Mouse (Mus musculus): ENCODE measurements around the gene Cnksr3. TPM values are rescaled to one million over a fixed set of nuclear protein-coding genes. Genes with fewer than 3 reads are reported as not detected.

Gene Cnksr3
- polyA plus RNA-seq, 1 experiment from 2014 or later = 11.4 TPM

DNA sequence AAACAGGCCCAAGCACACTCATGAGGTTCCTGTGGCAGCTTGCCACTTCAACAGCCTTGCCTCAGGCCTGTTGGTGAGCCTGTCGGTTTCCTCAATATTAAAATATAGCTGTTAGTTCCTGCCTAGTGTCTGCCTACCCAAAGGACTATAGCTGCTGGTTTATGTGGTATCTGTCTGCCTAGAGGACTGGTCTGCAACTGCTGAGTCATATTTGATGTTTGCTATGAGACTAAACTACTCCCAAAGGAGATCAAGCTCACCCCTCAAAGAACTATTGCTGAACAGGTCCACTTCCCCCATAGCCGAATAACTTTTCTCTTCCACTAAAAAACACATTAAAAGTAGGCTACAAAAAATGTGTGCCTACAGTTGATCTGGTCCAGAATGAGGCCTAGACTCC lies 137.8 kb downstream of the Cnksr3 start:
- H3K9me3 ChIP-seq (ENCODE audit: low read depth, low read length) = no peaks in the 10 kb centered on the region
- H3K4me3 ChIP-seq (ENCODE audit: low read depth, low read length) = no peak overlapping the region
- ATAC-seq (ENCODE audit: insufficient read depth) (no peak), DNase-seq (no peak)
- no peaks in the 10 kb centered on the region for H3K4me1 ChIP-seq (ENCODE audit: insufficient read depth)
- no peak overlapping the region for H3K9ac ChIP-seq
- TF ChIP-seq CTCF (IDR thresholded peaks at IDR 0.05; ENCODE audit: low read depth) = no peak
- H3K36me3 ChIP-seq (ENCODE audit: insufficient read depth) = no peaks in the 10 kb centered on the region
- H3K4me2 ChIP-seq = no peak overlapping the region
- WGBS = 88% methylated on average over 2 of the region's 2 CpGs
- H3K27me3 ChIP-seq (ENCODE audit: insufficient read depth, low read length) = no peaks in the 10 kb centered on the region
- H3K27ac ChIP-seq (ENCODE audit: low read depth) = no peak overlapping the region

- H3K9ac ChIP-seq = no peak overlapping the region
- ATAC-seq (ENCODE audit: insufficient read depth) (no peak), DNase-seq (no peak)
- H3K36me3 ChIP-seq (ENCODE audit: insufficient read depth) = no peaks in the 10 kb centered on the region
- no peak overlapping the region for H3K4me3 ChIP-seq (ENCODE audit: low read depth, low read length)
- H3K9me3 ChIP-seq (ENCODE audit: low read depth, low read length) = no peaks in the 10 kb centered on the region
- no peaks in the 10 kb centered on the region for H3K27me3 ChIP-seq (ENCODE audit: insufficient read depth, low read length)
- no peak overlapping the region for H3K27ac ChIP-seq (ENCODE audit: low read depth)
- no peak for TF ChIP-seq CTCF (IDR thresholded peaks at IDR 0.05; ENCODE audit: low read depth)
- H3K4me1 ChIP-seq (ENCODE audit: insufficient read depth) = no peaks in the 10 kb centered on the region
- no peak overlapping the region for H3K4me2 ChIP-seq
- 63% methylated on average over 5 of the region's 5 CpGs for WGBS
Observed at GRCm38 (mm10) chr10:7070924-7071323, 141.1 kb downstream of the Cnksr3 start.

DNA sequence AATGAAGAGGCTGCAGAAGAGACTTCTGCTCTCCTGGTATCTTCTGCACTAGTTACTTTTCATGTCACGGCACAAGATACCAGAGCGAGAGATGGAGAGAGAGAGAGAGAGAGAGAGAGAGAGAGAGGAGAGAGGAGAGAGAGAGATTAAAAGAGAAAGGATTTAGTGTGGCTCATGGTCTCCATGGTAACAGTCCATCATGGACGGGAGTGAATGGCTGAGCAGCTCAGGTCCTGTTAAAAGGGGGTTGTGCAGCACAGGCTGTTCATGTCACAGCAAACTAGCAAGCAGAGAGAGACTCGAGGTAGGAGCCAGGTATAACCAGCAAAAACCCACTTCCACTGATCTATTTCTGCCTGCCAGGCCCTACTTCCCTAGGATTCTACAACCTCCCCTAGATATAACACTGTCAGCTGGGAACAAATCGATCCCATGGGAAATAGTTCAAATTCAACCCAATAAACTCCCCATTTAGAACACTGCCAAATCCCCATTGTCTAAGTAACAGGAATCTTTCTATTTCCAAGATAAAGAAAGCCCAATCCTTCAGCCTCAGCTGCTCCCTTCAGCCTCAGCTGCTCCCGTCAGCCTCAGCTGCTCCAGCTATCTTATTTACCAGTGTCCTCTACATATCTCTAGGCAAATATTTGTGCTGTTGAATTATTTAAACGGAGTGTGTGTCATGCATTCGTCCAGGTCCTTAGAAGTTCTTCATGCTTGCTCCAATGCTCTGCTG lies 141.8 kb downstream of the Cnksr3 start:
- no peak for TF ChIP-seq CTCF (IDR thresholded peaks at IDR 0.05; ENCODE audit: low read depth)
- Histone ChIP-seq H3K9ac (no peak overlapping the region), H3K36me3 (ENCODE audit: insufficient read depth) (no peaks in the 10 kb centered on the region), H3K4me1 (ENCODE audit: insufficient read depth) (no peaks in the 10 kb centered on the region), H3K27me3 (ENCODE audit: insufficient read depth, low read length) (no peaks in the 10 kb centered on the region), H3K4me2 (no peak overlapping the region), H3K9me3 (ENCODE audit: low read depth, low read length) (no peaks in the 10 kb centered on the region), H3K4me3 (ENCODE audit: low read depth, low read length) (no peak overlapping the region), H3K27ac (ENCODE audit: low read depth) (no peak overlapping the region)
- DNase-seq (no peak), ATAC-seq (ENCODE audit: insufficient read depth) (no peak)
- WGBS = 53% methylated on average over 8 of the region's 8 CpGs

DNA sequence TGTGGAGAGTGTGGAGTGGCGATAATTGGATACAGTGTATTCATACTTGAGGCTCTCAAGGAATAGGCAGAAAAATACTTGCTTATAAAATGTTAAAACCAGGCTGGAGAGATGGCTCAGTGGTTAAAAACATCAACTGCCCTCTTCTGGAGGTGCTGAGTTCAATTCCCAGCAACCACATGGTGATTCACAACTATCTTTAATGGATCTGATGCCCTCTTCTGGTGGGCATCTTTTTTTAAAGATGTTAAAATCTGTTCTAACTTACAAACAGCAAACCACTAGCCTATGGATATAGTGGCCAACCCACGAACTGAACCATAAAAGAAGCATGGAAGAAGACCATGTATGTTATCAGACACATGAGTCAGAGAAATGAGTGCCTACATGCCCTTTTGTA lies 142.9 kb downstream of the Cnksr3 start:
- Histone ChIP-seq H3K27ac (ENCODE audit: low read depth) (no peak overlapping the region), H3K4me2 (no peak overlapping the region), H3K27me3 (ENCODE audit: insufficient read depth, low read length) (no peaks in the 10 kb centered on the region), H3K4me3 (ENCODE audit: low read depth, low read length) (no peak overlapping the region), H3K4me1 (ENCODE audit: insufficient read depth) (no peaks in the 10 kb centered on the region), H3K9me3 (ENCODE audit: low read depth, low read length) (no peaks in the 10 kb centered on the region), H3K36me3 (ENCODE audit: insufficient read depth) (no peaks in the 10 kb centered on the region), H3K9ac (no peak overlapping the region)
- WGBS = 81% methylated on average over 2 of the region's 2 CpGs
- TF ChIP-seq CTCF (IDR thresholded peaks at IDR 0.05; ENCODE audit: low read depth) = no peak
- DNase-seq = no peak
- ATAC-seq (ENCODE audit: insufficient read depth) = no peak

Other genes starting within 250 kb of the Cnksr3 start
- gene Ipcef1, start 159.8 kb downstream of the Cnksr3 start, polyA plus RNA-seq (2014; fragmentation: Nextera tagmentation; extraction: Ambion mirVana) = 0.11 and 0.19 TPM in 2 replicates